Mouse (Mus musculus) cerebellum, adult (tissue): Measurements from ENCODE around the gene Gigyf1.

Experiments used
- ATAC-seq: cut with Nextera tagmentation; 2 replicates; pipeline ENCODE4 v1.9.2; 2017; ENCODE audit warnings: mild to moderate bottlenecking, moderate library complexity, mixed read lengths; ENCODE audit not compliant: insufficient number of reproducible peaks, low FRiP score, low TSS enrichment

Gigyf1 gene

DNA sequence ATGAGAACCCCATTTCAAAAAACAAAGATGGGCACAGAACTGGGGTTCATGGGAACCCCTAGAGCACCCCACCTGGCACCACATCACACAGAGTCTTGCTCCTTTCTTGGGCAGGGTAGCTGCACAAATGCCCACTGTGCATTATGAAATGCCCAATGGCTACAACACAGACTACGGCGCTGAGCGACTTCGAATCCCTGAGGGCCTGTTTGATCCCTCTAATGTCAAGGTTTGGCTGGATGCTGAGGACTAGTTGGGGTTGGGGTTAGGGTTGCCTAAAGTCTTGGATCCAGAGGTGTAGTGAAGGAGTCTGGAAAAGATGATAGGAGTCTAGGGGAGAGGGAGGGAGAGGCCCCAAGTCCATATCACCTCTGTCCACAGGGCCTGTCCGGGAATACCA is 48.1 kb downstream of the Gigyf1 start:
- ATAC-seq: no peak

- no peak for ATAC-seq
Observed at GRCm38 (mm10) chr5:137568223-137568798, 50.0 kb downstream of the Gigyf1 start.

DNA sequence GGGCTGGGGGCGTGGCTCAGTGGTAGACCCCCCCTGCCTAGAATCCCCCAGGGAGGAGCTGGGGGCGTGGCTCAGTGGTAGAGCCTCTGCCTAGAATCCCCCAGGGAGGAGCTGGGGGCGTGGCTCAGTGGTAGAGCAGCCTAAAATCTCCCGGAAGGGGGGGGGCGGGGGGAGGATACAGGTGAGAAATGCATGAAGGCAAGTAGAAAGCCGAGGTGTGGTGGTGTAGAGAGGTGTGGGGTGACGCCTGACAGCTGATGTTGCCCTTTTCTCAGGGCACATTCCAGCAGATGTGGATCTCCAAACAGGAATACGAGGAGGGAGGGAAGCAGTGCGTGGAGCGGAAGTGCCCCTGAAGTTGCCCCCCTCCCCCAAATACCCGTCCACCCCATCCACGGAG is 50.7 kb downstream of the Gigyf1 start:
- no peak for ATAC-seq

GRCm38 (mm10) chr5:137569665-137570064 is 51.3 kb downstream of the Gigyf1 start, which contains the start of gene Tfr2:
Gene Tfr2 (plus strand): TSS chr5:137569840.
- no peak for ATAC-seq

DNA sequence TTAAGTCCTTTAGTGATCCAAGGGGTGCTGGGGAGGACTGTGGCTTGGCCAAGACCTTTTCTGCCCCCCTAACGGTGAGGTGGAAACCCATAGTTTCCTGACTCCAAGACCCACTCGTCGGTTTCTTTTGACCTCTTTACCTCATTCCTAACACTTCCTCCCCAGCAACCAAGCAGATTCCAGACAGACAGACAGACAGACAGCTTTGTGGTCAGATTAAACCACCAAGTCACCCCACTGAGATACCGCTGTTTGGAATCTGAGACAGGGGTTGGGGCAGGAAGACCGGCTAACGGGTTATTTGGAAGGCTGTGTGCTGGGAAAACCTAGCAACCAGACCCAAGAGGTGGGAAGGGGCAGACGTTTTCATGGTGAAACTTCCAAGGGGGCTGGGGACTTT is 51.8 kb downstream of the Gigyf1 start:
- no peak for ATAC-seq

DNA sequence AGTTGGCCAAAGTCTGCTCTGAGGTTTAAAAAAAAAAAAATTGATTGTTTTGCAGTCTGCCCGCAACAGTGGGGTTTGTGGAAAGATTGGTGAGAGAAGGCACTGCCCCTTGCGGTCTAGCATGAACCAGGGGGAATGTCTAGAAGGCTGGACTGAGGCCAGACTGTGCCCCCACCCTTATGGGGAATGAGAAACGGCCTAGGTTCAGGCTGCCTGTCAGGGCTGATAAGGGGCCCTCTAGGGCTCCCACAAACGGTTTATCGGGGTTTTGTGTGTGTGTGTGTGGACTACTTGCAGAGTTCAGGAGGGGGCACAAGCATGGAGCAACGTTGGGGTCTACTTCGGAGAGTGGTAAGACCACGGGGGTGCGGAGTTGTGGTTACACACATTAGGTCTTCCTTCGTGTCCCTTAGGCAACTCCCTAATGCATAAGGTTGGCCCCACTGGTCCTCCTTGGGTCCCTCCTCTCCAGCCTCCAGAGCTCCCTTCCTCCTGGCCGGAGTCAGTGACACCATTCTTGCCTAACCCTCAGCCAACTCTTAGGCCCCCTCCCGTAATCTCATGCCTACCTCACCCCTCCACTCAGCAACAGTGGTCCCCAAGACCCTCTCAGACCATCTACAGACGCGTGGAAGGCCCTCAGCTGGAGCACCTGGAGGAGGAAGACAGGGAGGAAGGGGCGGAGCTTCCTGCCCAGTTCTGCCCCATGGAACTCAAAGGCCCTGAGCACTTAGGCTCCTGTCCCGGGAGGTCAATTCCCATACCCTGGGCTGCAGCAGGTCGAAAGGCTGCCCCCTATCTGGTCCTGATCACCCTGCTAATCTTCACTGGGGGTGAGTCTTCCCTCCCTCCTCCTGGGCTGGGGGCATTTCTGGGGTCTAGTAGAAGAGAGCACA is 52.6 kb downstream of the Gigyf1 start:
- ATAC-seq: no peak

DNA sequence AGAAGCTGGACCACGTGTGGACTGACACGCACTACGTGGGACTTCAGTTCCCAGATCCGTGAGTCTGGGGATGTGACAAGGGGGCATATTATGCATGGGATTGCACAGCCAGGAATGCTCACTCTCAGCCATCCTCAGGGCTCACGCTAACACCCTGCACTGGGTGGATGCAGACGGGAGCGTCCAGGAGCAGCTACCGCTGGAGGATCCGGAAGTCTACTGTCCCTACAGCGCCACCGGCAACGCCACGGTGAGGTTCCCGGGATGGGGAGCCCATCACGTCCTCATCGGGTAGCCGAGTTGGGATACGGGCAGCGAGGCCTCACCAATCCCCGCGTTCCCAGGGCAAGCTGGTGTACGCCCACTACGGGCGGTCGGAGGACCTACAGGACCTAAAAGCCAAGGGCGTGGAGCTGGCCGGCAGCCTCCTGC is 56.1 kb downstream of the Gigyf1 start:
- peak; percentile 86; the same call in 1 of the 2 replicates for ATAC-seq
